Mouse (Mus musculus) CH12.LX (cell line): ENCODE results near the gene Ism2.

Source experiments
- CTCF ChIP-seq, 2 experiments: IDR thresholded peaks in 1 of 2; conservative IDR thresholded peaks in 1 of 2; 2 replicates each; pipeline ENCODE4 v1.5.1; 2011 to 2012; ENCODE audit warnings: low read depth in 2 of 2, low read length in 2 of 2, improper control_type of control experiment in 1 of 2, inconsistent platforms in 1 of 2, mild to moderate bottlenecking in 1 of 2, moderate library complexity in 1 of 2
- EP300 ChIP-seq: IDR thresholded peaks from 2 replicates; pipeline ENCODE4 v1.6.1; 2011; ENCODE audit warnings: low read length, improper control_type of control experiment
- MAZ ChIP-seq: IDR thresholded peaks from 2 replicates; pipeline ENCODE4 v1.6.1; 2012; ENCODE audit warnings: low read depth, mild to moderate bottlenecking, inconsistent platforms, low read length, improper control_type of control experiment, moderate library complexity
- MYC ChIP-seq: IDR thresholded peaks from 2 replicates; pipeline ENCODE4 v1.6.1; 2011; ENCODE audit warnings: low read depth, mild to moderate bottlenecking, improper control_type of control experiment, low read length
- NELFE ChIP-seq: IDR thresholded peaks from 2 replicates; pipeline ENCODE4 v1.6.1; 2011; ENCODE audit warnings: low read depth, low read length, improper control_type of control experiment
- NRF1 ChIP-seq: IDR thresholded peaks from 2 replicates; pipeline ENCODE4 v1.6.1; 2014; ENCODE audit warnings: low read depth, mild to moderate bottlenecking, inconsistent platforms, low read length, improper control_type of control experiment, moderate library complexity

- TF ChIP-seq CTCF (conservative IDR thresholded peaks at IDR 0.05 in 1 of 2, IDR thresholded peaks at IDR 0.05 in 1 of 2; ENCODE audit: low read depth in 2 of 2, low read length in 2 of 2) (no peak), EP300 (no peak), MAZ (no peak), NRF1 (no peak), MYC (no peak), NELFE (no peak)
These were observed 861 bp upstream of the Ism2 start for GRCm38 (mm10) chr12:87300441-87300690.
